ENCODE assay signal across 19 mouse cellular contexts in genomic region chr4:40195336-40195735, GRCm38 (mm10). TPM values are rescaled to one million over a fixed set of nuclear protein-coding genes. Genes with fewer than 3 reads are reported as not detected.
DNase-seq lines count a peak whose midpoint lies in the region; ATAC-seq lines count a peak whose summit lies in the region.
"Had no signal": no experiment of that assay in that cellular context is flagged by ENCODE, and none has a peak within 500 bp of the region (broad histone marks: within the 10 kb centered on the region; RNA-seq: fewer than 3 reads in every experiment).

No protein-coding gene starts in this region.

- peak; percentile 46; the same call in 1 of the 2 replicates for ATAC-seq in common myeloid progenitor, adult 5-6 weeks (replicated peaks; ENCODE audit: low read depth, poor library complexity, severe bottlenecking)
- peak; percentile 83 for ATAC-seq in megakaryocyte progenitor cell, adult 5-6 weeks (replicated peaks; ENCODE audit: poor library complexity)
- ATAC-seq: activated CD4-positive, CD25-positive, alpha-beta regulatory T cell, adult 4 months; CD4-positive, CD25-positive, alpha-beta regulatory T cell, adult 4 months; forebrain, embryonic 14.5 days; forebrain, embryonic 16.5 days had no signal

- no peak for DNase-seq in thymus, postnatal 14 days
- DNase-seq in urinary bladder, postnatal 14 days (ENCODE audit: low spot score): no peak
- DNase-seq in right cerebral cortex, postnatal 14 days: no peak
- DNase-seq: adrenal gland, adult 8-10 months; adrenal gland, postnatal 14 days; adrenal gland, postnatal 36 days; B cell, adult 2 months; cerebellum, adult 11-12 months; cerebellum, adult 2 months; cerebellum, adult 9-10 months; cerebellum, postnatal 10 days; cerebellum, postnatal 25 days; embryo, embryonic 11 days had no signal

RNA-seq across cellular contexts. Expression of gene Ddx58, which starts 44.3 kb away (rescaled TPM):
- total RNA-seq in common myeloid progenitor, adult 5-6 weeks (2017): 20.0 and 25.1 TPM in 2 replicates
- 6.7 and 13.3 TPM in 2 replicates for total RNA-seq in megakaryocyte progenitor cell, adult 5-6 weeks (2015)
- 8.2 and 9.8 TPM in 2 replicates for total RNA-seq in megakaryocyte progenitor cell, adult 5-6 weeks (2017)

RNA-seq across cellular contexts. Expression of gene Aco1, which starts 52.5 kb away (rescaled TPM):
- total RNA-seq in common myeloid progenitor, adult 5-6 weeks (2017): 25.1 and 30.6 TPM in 2 replicates
- total RNA-seq in megakaryocyte progenitor cell, adult 5-6 weeks (2015): 15.4 and 19.2 TPM in 2 replicates
- 18.5 and 21.0 TPM in 2 replicates for total RNA-seq in megakaryocyte progenitor cell, adult 5-6 weeks (2017)
